Mouse (Mus musculus) effector memory CD4-positive, alpha-beta T cell, adult 5 months (primary cell): ENCODE measurements around the gene Krt76. TPM values are rescaled to one million over a fixed set of nuclear protein-coding genes. Genes with fewer than 3 reads are reported as not detected.

Experiments
- polyA plus RNA-seq: library from polyadenylated mRNA; unstranded; fragments of 100-300 nt; shearing (Covaris generic); gene quantifications from one replicate; pipeline ENCODE4 v1.2.1, GENCODE M21; 2017

The Krt76 gene
- polyA plus RNA-seq: not detected

DNA sequence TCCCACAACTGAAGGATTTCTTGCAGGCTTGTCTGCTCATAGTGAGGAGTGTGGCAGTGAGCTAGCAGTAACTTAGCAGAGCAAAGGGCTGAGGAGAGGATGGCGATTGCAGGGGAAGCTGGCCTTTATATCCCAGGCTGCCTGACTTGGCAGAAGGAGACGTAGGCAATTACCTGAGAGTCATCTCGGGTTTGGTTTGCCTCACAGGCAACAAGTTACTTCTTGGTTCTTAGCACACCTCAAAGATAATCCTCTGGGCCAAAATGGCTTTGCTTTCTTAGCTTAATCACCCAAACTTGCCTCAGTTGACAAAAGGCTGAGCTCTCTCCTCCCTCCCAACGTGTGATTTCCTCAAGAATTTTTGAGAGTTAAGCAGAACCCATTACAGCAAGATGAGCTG is at the start of gene Krt76:
TSS of gene Krt76 (minus strand) at position 101 of the 400 bp plus-strand sequence.

DNA sequence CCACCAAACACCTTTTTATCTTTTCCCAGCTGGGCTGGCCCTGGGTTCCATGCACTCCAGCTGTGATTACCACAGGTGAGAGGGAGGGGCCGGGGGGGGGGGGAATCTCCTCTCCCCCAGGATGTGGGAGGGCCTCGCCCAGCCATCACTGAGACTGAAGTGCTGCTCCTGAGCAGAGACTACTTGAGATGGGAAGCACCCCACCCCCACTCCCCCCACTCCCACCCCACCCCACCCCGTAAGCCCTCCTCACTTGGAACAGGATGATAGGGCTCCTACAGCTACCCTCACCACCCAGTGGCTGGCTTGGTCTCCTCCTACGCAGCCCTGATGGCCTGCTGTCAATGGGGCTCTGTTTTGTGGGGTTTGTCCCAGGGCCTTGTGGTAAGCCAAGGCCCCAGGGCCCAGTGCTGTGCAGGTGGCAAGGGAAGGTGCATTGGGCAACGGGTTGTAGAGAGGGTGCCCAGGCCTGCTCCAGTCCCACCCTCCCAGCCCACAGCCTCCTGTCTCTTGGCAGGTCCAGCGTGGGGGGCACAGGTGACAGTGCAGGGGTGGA is 47.6 kb upstream of the Krt76 start, which contains the start of gene Krt79:
TSS of gene Krt79 (minus strand) at position 51 of the 556 bp plus-strand sequence.

DNA sequence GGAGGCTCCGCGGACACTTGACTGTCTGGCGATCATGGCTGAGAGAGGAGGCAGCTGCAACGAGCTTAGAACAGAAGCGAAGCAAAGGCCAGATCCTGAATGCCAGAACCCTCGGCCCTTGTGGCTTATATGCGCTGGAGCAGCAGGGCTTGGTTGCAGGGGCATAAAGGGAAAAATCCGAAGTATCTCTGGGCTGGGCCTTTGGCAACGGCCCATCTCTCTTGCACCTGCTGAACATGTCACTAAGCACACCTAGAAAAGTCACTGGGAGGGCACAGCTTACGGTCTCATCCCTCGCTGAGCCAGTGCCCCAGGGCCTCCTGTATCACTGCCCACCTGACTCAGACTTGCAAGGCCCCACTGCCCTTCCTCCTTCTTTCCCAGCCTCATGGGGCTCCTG is 31.9 kb upstream of the Krt76 start, which contains the start of gene Krt4:
TSS of gene Krt4 (minus strand) at position 101 of the 400 bp plus-strand sequence.

DNA sequence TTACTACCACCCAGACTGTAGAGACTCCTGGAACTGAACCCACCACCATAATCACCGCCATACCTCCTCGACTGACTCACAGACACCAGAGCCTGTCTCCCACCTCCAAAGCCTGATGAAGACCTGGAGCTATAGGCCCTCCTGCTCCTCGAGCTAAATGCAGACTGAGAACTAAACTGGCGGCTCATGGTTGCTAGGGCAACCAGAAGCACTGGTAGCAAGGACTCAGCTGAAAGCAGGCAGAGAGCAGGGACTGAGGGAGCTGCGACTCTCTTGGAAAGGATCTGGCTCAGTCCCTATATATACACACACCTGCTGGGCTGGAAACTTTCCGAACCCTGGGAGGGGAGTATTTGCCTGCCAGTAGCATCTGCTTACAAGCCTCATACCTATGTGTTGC is 23.3 kb downstream of the Krt76 start, which contains the start of gene Krt77:
TSS of gene Krt77 (minus strand) at position 275 of the 400 bp plus-strand sequence.

DNA sequence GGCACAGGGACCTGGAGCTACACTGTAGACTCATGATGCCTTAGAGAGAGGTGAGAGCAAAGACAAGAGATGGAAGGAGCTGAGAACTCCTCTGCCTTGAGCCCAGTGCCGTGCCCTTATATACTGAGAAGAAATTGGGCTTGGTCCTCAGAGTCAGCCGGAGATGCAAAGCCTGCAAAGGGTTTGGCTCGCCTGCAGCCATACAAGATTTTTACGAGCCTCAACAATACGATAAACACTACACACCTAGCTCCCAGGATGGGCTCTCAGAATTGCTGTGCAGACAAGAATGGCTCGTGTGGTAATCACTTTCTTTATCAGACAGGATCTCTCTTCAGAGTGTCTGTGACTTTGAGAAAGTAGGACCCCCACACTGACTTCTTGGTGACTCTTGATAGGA is 42.0 kb downstream of the Krt76 start, which contains the start of gene Krt1:
TSS of gene Krt1 (minus strand) at position 101 of the 400 bp plus-strand sequence.

Other genes with a start within 250 kb of the Krt76 start
- gene Gm5478, start 245.5 kb downstream of the Krt76 start, polyA plus RNA-seq: not detected
- not detected for gene Krt6b, start 212.6 kb downstream of the Krt76 start, polyA plus RNA-seq
- gene Krt6a, start 198.6 kb downstream of the Krt76 start, polyA plus RNA-seq: not detected
- gene Krt5, start 180.0 kb downstream of the Krt76 start, polyA plus RNA-seq: not detected
- not detected for gene Krt71, start 149.8 kb downstream of the Krt76 start, polyA plus RNA-seq
- not detected for gene Krt72, start 106.5 kb downstream of the Krt76 start, polyA plus RNA-seq
- gene Krt73, start 90.6 kb downstream of the Krt76 start, polyA plus RNA-seq: not detected
- gene Krt2, start 74.8 kb downstream of the Krt76 start, polyA plus RNA-seq: not detected
- 0.62 TPM for gene Krt1, start 42.1 kb downstream of the Krt76 start, polyA plus RNA-seq
- gene Krt77, start 23.2 kb downstream of the Krt76 start, polyA plus RNA-seq: not detected
- gene Krt4, start 31.8 kb upstream of the Krt76 start, polyA plus RNA-seq: not detected
- not detected for gene Krt79, start 47.4 kb upstream of the Krt76 start, polyA plus RNA-seq
- not detected for gene Krt78, start 61.4 kb upstream of the Krt76 start, polyA plus RNA-seq
- not detected for gene Krt8, start 111.6 kb upstream of the Krt76 start, polyA plus RNA-seq
- gene Krt18, start 135.3 kb upstream of the Krt76 start, polyA plus RNA-seq: not detected
- gene Eif4b, start 180.9 kb upstream of the Krt76 start, polyA plus RNA-seq: 90.3 TPM
- 3.1 TPM for gene Tns2, start 207.5 kb upstream of the Krt76 start, polyA plus RNA-seq
- gene Spryd3, start 243.3 kb upstream of the Krt76 start, polyA plus RNA-seq: 42.3 TPM